Mouse (Mus musculus) limb, embryonic 11.5 days (tissue): ENCODE results near the gene Vmn2r86. TPM values are rescaled to one million over a fixed set of nuclear protein-coding genes. Genes with fewer than 3 reads are reported as not detected.
"Not testable (repeated sequence)": the region's sequence is repeated elsewhere in the genome, so short reads cannot be mapped to it uniquely, and the experiment has no call there.

Experiments
- ATAC-seq: fragments of 200-750 bp; cut with Nextera tagmentation; 2 replicates; pipeline ENCODE4 v1.8.0; 2017; ENCODE audit warnings: low read depth; ENCODE audit not compliant: insufficient number of reproducible peaks, low FRiP score, low TSS enrichment
- DNase-seq: peaks from one replicate; pipeline ENCODE4 v3.0.0-alpha.2; 2015; ENCODE audit warnings: low spot score
- H3K27ac ChIP-seq: fragments of 300-500 bp; sonication (generic); replicated peaks from 2 replicates; pipeline ENCODE4 v1.5.1; 2014; ENCODE audit warnings: low read depth, mild to moderate bottlenecking, low read length
- H3K27me3 ChIP-seq: fragments of 300-500 bp; sonication (generic); 2 replicates; pipeline ENCODE4 v1.6.1; 2014; ENCODE audit warnings: mild to moderate bottlenecking, low read length, mixed read lengths; ENCODE audit not compliant: control insufficient read depth, insufficient read depth
- H3K36me3 ChIP-seq: fragments of 300-500 bp; sonication (generic); 2 replicates; pipeline ENCODE4 v1.6.1; 2014; ENCODE audit warnings: mild to moderate bottlenecking, low read length, moderate library complexity, mixed read lengths; ENCODE audit not compliant: control insufficient read depth, insufficient read depth
- H3K4me1 ChIP-seq: fragments of 300-500 bp; sonication (generic); 2 replicates; pipeline ENCODE4 v1.6.1; 2014; ENCODE audit warnings: low read length, mixed read lengths; ENCODE audit not compliant: control insufficient read depth, insufficient read depth
- H3K4me2 ChIP-seq: fragments of 300-500 bp; sonication (generic); 2 replicates; pipeline ENCODE4 v1.6.1; 2014; ENCODE audit warnings: low read depth, mild to moderate bottlenecking, moderate library complexity; ENCODE audit not compliant: severe bottlenecking
- H3K4me3 ChIP-seq: fragments of 300-500 bp; sonication (generic); 2 replicates; pipeline ENCODE4 v1.5.1; 2014; ENCODE audit warnings: low read depth, low read length
- H3K9ac ChIP-seq: fragments of 300-500 bp; sonication (generic); 2 replicates; pipeline ENCODE4 v1.6.1; 2014; ENCODE audit warnings: mild to moderate bottlenecking, low read length
- H3K9me3 ChIP-seq: fragments of 300-500 bp; sonication (generic); 2 replicates; pipeline ENCODE4 v1.6.1; 2016; ENCODE audit warnings: low read length; ENCODE audit not compliant: control insufficient read depth
- WGBS: fragments of 180-500 bp; shearing (Covaris S2); extraction: QIAGEN DNeasy Blood & Tissue Kit; methylation state at CpG from one replicate; pipeline ENCODE4 v1.1.7; 2014; 5-methylcytosine and 5-hydroxymethylcytosine counted together
- polyA plus RNA-seq: library from polyadenylated mRNA; unstranded; fragments of >200 nt; fragmentation: Nextera tagmentation; extraction: Ambion mirVana; gene quantifications from 2 replicates; pipeline ENCODE4 v1.2.1, GENCODE M21; 2014

Gene Vmn2r86
- not detected in 2 replicates for polyA plus RNA-seq

GRCm38 (mm10) chr10:130455950-130456349, at the start of gene Vmn2r86:
Gene Vmn2r86 (minus strand): TSS chr10:130456050.
- WGBS = 85% methylated on average over 1 of the region's 1 CpGs
- not testable (repeated sequence) for ATAC-seq

GRCm38 (mm10) chr10:130497296-130497695, 41.4 kb upstream of the Vmn2r86 start, which contains the start of gene Vmn2r87:
Gene Vmn2r87 (minus strand): TSS chr10:130497396.
- Histone ChIP-seq H3K4me3 (no peak within 1 kb of the TSS), H3K4me1 (no peaks in the 10 kb centered on the region), H3K4me2 (no peak within 1 kb of the TSS), H3K9ac (no peak within 1 kb of the TSS), H3K9me3 (no peaks in the 10 kb centered on the region), H3K36me3 (no peaks in the 10 kb centered on the region), H3K27ac (no peak within 1 kb of the TSS), H3K27me3 (no peaks in the 10 kb centered on the region)
- no peak for DNase-seq
- ATAC-seq = no peak

More at GRCm38 (mm10) chr10:130455950-130456349, at the start of gene Vmn2r86:
- not testable (repeated sequence) for H3K4me1 ChIP-seq, H3K27ac ChIP-seq, H3K9ac ChIP-seq, H3K4me3 ChIP-seq, H3K27me3 ChIP-seq, H3K9me3 ChIP-seq, DNase-seq, H3K4me2 ChIP-seq, H3K36me3 ChIP-seq

GRCm38 (mm10) chr10:130470311-130470760, 14.5 kb upstream of the Vmn2r86 start:
- Histone ChIP-seq H3K4me3 (peak overlapping the region; percentile 32), H3K4me1 (no peaks in the 10 kb centered on the region), H3K9me3 (no peaks in the 10 kb centered on the region), H3K9ac (peak overlapping the region; percentile 65), H3K4me2 (peak overlapping the region; percentile 66), H3K27me3 (no peaks in the 10 kb centered on the region), H3K36me3 (no peaks in the 10 kb centered on the region), H3K27ac (no peak overlapping the region)
- WGBS = 3% methylated on average over 36 of the region's 36 CpGs
- ATAC-seq (peak; percentile 97), DNase-seq (peak; percentile 82)

DNA sequence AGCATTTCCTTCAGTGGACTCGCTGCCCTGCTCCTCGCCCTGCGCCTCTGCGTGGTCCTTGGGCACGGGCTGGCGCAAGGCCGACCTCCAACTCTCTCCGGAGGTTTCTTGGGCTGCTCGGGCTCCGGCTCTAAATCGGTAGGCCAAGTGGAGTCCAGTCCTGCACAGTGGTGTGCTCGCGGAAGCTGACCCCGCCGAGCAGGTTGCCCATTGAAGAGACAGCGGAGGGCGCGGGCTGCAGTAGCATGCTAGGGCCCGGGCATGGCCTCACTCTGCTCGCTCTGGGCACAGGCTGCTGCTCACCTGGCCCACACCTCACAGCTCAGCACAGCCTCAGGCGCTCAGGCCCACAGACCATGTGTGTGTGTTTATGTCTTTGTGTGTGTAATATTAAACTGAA, 11.1 kb downstream of the Vmn2r86 start:
- no peak for DNase-seq
- H3K4me3 ChIP-seq = no peak overlapping the region
- no peaks in the 10 kb centered on the region for H3K27me3 ChIP-seq
- no peak overlapping the region for H3K4me2 ChIP-seq
- no peaks in the 10 kb centered on the region for H3K4me1 ChIP-seq
- 89% methylated on average over 21 of the region's 21 CpGs for WGBS
- H3K9ac ChIP-seq = no peak overlapping the region
- ATAC-seq = 0 out of 2 replicates have a peak, but pooled peaks have one; percentile 28
- H3K9me3 ChIP-seq = no peaks in the 10 kb centered on the region
- no peak overlapping the region for H3K27ac ChIP-seq
- H3K36me3 ChIP-seq = no peaks in the 10 kb centered on the region

- not testable (repeated sequence) for H3K27ac ChIP-seq, DNase-seq, H3K4me3 ChIP-seq, H3K4me1 ChIP-seq, H3K4me2 ChIP-seq, H3K9me3 ChIP-seq, H3K27me3 ChIP-seq, H3K9ac ChIP-seq, H3K36me3 ChIP-seq, ATAC-seq
- 88% methylated on average over 11 of the region's 11 CpGs for WGBS
These were observed 21.5 kb downstream of the Vmn2r86 start for GRCm38 (mm10) chr10:130434185-130434898.

DNA sequence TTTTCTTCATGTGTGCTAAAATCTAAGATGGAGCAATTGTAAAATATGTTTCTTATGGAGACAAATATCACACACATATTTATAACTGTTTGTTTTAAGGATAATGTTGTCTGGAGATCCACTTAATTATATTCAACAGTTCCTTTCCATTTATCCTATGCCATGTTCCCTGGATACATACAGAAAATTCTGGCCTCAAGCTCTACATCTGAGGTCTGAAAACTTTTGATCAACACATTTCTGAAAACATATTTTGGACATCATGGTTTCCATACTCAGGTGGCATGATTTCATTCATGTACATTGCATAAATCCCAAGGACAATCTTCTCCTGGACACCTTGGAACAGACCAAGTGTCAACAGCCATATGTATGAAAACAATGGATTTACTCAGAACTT, 26.2 kb downstream of the Vmn2r86 start, which contains the start of gene Vmn2r85:
Vmn2r85 (minus strand) TSS at position 101 of the 400 bp plus-strand sequence.
- H3K36me3 ChIP-seq, H3K27ac ChIP-seq, H3K9ac ChIP-seq, H3K9me3 ChIP-seq, H3K4me2 ChIP-seq, H3K4me3 ChIP-seq, ATAC-seq, H3K4me1 ChIP-seq, H3K27me3 ChIP-seq, DNase-seq: not testable (repeated sequence)

GRCm38 (mm10) chr10:130422368-130422767, 33.5 kb downstream of the Vmn2r86 start:
- H3K4me3 ChIP-seq, H3K4me1 ChIP-seq, H3K4me2 ChIP-seq, ATAC-seq, H3K9ac ChIP-seq, H3K36me3 ChIP-seq, H3K9me3 ChIP-seq, H3K27ac ChIP-seq, H3K27me3 ChIP-seq, DNase-seq: not testable (repeated sequence)
- WGBS = 78% methylated on average over 2 of the region's 2 CpGs

- Histone ChIP-seq H3K36me3 (no peaks in the 10 kb centered on the region), H3K9ac (no peak overlapping the region), H3K27me3 (no peaks in the 10 kb centered on the region), H3K4me2 (no peak overlapping the region), H3K9me3 (no peaks in the 10 kb centered on the region), H3K27ac (no peak overlapping the region), H3K4me1 (no peaks in the 10 kb centered on the region), H3K4me3 (no peak overlapping the region)
- DNase-seq (no peak), ATAC-seq (no peak)
- 90% methylated on average over 3 of the region's 3 CpGs for WGBS
These were observed 35.4 kb downstream of the Vmn2r86 start for GRCm38 (mm10) chr10:130420401-130420800.
